Mouse (Mus musculus): ENCODE data around the gene Eif4h. TPM values are rescaled to one million over a fixed set of nuclear protein-coding genes. Genes with fewer than 3 reads are reported as not detected.
A peak's percentile ranks its signal among the peaks of the same experiment; 100 is the strongest.

Gene Eif4h
- polyA plus RNA-seq, 1 experiment from 2014 or later, result 321 TPM

DNA sequence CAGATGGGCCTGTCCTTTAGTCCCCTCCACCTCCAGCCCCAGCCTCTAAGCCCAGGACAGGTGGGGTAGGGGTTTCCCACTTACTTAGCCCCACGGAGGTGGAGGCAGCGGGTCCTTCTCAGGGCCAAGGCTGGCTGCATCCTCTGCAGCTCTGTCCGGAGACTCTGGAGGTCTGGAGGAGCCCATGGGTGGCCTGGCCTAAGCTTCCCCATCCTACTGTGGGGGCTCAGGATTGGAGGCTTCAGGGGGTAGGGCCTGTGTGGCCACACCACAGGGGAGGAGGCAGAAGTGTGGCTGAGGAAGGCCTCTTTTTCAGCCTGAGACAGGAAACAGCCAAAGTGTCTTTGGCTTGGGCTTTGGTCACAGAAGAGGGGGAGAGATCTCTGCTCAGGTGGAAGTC is 38.7 kb upstream of the Eif4h start:
- no peak overlapping the region for H3K4me3 ChIP-seq (ENCODE audit: low read depth, low read length)
- H3K9me3 ChIP-seq (replicated peaks; ENCODE audit: control insufficient read depth, low read length, poor library complexity, severe bottlenecking), result no peaks in the 10 kb centered on the region
- peaks cover 15% of the 10 kb centered on the region for H3K4me1 ChIP-seq (ENCODE audit: control insufficient read depth, insufficient read depth, low read length)
- no peak overlapping the region for H3K9ac ChIP-seq (ENCODE audit: low read depth, low read length)
- no peak overlapping the region for H3K4me2 ChIP-seq (ENCODE audit: low read length)
- peaks cover 2% of the 10 kb centered on the region for H3K36me3 ChIP-seq (ENCODE audit: control insufficient read depth, insufficient read depth, low read length)
- H3K27ac ChIP-seq (ENCODE audit: low read length), result no peak overlapping the region
- 66% methylated on average over 3 of the region's 3 CpGs for WGBS
- ATAC-seq, result no peak
- no peaks in the 10 kb centered on the region for H3K27me3 ChIP-seq (ENCODE audit: control insufficient read depth, insufficient read depth, low read depth, low read length)

DNA sequence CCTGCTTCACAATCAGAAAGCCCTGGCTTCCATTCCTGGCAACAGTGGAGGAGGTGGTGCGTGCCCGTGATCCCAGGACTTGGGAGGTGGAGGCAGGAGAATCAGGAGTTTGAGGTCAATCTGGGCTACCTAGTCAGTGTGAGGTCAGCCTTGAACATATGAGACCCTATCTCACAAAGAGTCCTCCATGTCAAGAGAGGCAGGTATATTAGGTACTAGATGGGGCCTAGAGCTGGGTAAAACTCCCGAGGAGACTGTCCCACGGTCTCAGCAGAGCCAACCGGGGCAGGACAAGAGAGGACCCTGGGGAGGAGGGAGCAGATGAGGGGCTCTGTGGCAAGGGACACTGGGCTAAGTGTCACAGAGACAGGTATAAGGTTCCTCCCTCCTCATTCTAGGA is 38.2 kb upstream of the Eif4h start:
- Histone ChIP-seq H3K4me2 (ENCODE audit: low read length) (no peak overlapping the region), H3K4me1 (ENCODE audit: control insufficient read depth, insufficient read depth, low read length) (peaks cover 15% of the 10 kb centered on the region), H3K27me3 (ENCODE audit: control insufficient read depth, insufficient read depth, low read depth, low read length) (no peaks in the 10 kb centered on the region), H3K4me3 (ENCODE audit: low read depth, low read length) (no peak overlapping the region), H3K27ac (ENCODE audit: low read length) (no peak overlapping the region), H3K9ac (ENCODE audit: low read depth, low read length) (no peak overlapping the region), H3K9me3 (replicated peaks; ENCODE audit: control insufficient read depth, low read length, poor library complexity, severe bottlenecking) (no peaks in the 10 kb centered on the region), H3K36me3 (ENCODE audit: control insufficient read depth, insufficient read depth, low read length) (peaks cover 5% of the 10 kb centered on the region)
- no peak for ATAC-seq
- WGBS, result 94% methylated on average over 5 of the region's 5 CpGs

DNA sequence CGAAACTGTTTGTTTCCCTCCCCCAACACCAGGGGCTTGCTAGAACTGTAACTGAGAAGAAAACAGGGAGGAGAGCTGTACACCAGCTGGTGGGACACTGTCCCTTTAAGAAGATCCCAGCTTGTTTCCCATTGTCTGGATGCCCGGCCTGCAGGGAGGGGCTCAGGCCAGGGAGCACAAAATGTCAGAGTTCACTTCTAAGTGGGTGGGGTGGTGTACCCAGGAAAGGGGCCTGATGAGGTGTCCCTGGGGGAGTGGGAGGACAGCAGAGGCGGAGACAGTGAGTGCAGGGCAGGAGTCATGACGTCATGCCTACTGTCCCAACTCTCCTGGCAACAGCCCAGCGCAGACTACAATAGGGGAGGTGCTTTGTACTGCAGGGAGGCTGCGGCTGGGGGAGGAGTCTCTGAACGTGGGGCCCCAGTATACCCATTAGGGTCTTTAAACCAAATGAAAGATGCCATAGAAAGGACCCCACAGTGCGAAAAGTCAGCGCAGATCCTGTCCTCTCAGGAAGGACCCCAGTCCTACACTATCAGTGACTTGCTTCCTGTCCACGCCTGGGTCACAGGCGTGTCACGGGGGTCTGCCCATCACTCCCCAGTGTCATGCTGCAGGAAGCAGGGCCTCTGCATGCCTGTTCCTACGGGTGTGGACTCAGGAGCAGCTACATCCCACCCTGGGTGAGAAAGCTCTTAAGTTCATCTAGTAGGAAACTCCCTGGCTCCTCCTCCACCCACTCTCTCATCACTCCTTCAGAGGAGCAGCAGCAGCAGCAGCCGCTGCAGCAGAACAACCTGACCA is 36.9 kb upstream of the Eif4h start:
- Histone ChIP-seq H3K4me1 (ENCODE audit: control insufficient read depth, insufficient read depth, low read length) (peaks cover 17% of the 10 kb centered on the region), H3K27me3 (ENCODE audit: control insufficient read depth, insufficient read depth, low read depth, low read length) (no peaks in the 10 kb centered on the region), H3K4me3 (ENCODE audit: low read depth, low read length) (peak overlapping the region; percentile 24), H3K9ac (ENCODE audit: low read depth, low read length) (peak overlapping the region; percentile 55), H3K4me2 (ENCODE audit: low read length) (peak overlapping the region; percentile 49), H3K27ac (ENCODE audit: low read length) (peak overlapping the region; percentile 65), H3K9me3 (replicated peaks; ENCODE audit: control insufficient read depth, low read length, poor library complexity, severe bottlenecking) (no peaks in the 10 kb centered on the region), H3K36me3 (ENCODE audit: control insufficient read depth, insufficient read depth, low read length) (peaks cover 12% of the 10 kb centered on the region)
- WGBS, result under 1% methylated on average over 14 of the region's 14 CpGs
- ATAC-seq, result peak; percentile 74

GRCm38 (mm10) chr5:134674977-134675376 is 35.7 kb upstream of the Eif4h start:
- H3K4me3 ChIP-seq (ENCODE audit: low read depth, low read length), result no peak overlapping the region
- H3K4me2 ChIP-seq (ENCODE audit: low read length), result no peak overlapping the region
- H3K4me1 ChIP-seq (ENCODE audit: control insufficient read depth, insufficient read depth, low read length), result peaks cover 17% of the 10 kb centered on the region
- no peaks in the 10 kb centered on the region for H3K9me3 ChIP-seq (replicated peaks; ENCODE audit: control insufficient read depth, low read length, poor library complexity, severe bottlenecking)
- no peak for ATAC-seq
- H3K27me3 ChIP-seq (ENCODE audit: control insufficient read depth, insufficient read depth, low read depth, low read length), result no peaks in the 10 kb centered on the region
- no peak overlapping the region for H3K27ac ChIP-seq (ENCODE audit: low read length)
- H3K9ac ChIP-seq (ENCODE audit: low read depth, low read length), result peak overlapping the region; percentile 55; the same call in 1 of the 2 replicates
- H3K36me3 ChIP-seq (ENCODE audit: control insufficient read depth, insufficient read depth, low read length), result peaks cover 17% of the 10 kb centered on the region
- WGBS, result 71% methylated on average over 5 of the region's 5 CpGs

DNA sequence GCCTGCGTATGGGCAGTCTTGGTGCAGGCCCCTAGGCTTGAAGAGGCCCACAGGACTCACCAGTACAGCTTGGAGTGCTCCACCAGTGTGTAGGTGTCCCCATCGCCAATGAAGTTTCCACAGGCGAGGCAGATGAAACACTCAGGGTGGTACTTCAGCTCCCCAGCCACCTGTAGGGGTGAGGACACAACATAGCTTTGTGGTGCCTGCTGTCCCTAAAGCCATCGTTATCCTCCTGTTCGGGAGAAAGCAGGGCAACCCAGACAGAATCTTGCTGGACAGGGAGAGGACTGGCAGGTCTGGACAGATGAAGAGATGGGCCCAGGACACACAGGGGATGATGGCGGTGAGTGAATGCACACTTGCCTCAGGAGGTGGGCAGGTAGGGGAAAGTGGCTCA is 33.3 kb upstream of the Eif4h start:
- ATAC-seq, result no peak
- no peak overlapping the region for H3K27ac ChIP-seq (ENCODE audit: low read length)
- peaks cover 26% of the 10 kb centered on the region for H3K36me3 ChIP-seq (ENCODE audit: control insufficient read depth, insufficient read depth, low read length)
- WGBS, result 91% methylated on average over 6 of the region's 6 CpGs
- no peak overlapping the region for H3K4me3 ChIP-seq (ENCODE audit: low read depth, low read length)
- no peaks in the 10 kb centered on the region for H3K27me3 ChIP-seq (ENCODE audit: control insufficient read depth, insufficient read depth, low read depth, low read length)
- no peak overlapping the region for H3K4me2 ChIP-seq (ENCODE audit: low read length)
- no peaks in the 10 kb centered on the region for H3K9me3 ChIP-seq (replicated peaks; ENCODE audit: control insufficient read depth, low read length, poor library complexity, severe bottlenecking)
- no peak overlapping the region for H3K9ac ChIP-seq (ENCODE audit: low read depth, low read length)
- H3K4me1 ChIP-seq (ENCODE audit: control insufficient read depth, insufficient read depth, low read length), result peaks cover 17% of the 10 kb centered on the region

- no peak for ATAC-seq
- WGBS, result 52% methylated on average over 1 of the region's 1 CpGs
- H3K9me3 ChIP-seq (replicated peaks; ENCODE audit: control insufficient read depth, low read length, poor library complexity, severe bottlenecking), result no peaks in the 10 kb centered on the region
- no peak overlapping the region for H3K9ac ChIP-seq (ENCODE audit: low read depth, low read length)
- peaks cover 26% of the 10 kb centered on the region for H3K36me3 ChIP-seq (ENCODE audit: control insufficient read depth, insufficient read depth, low read length)
- H3K4me3 ChIP-seq (ENCODE audit: low read depth, low read length), result no peak overlapping the region
- H3K27ac ChIP-seq (ENCODE audit: low read length), result peak overlapping the region; percentile 38; the same call in 1 of the 2 replicates
- H3K4me2 ChIP-seq (ENCODE audit: low read length), result no peak overlapping the region
- H3K27me3 ChIP-seq (ENCODE audit: control insufficient read depth, insufficient read depth, low read depth, low read length), result no peaks in the 10 kb centered on the region
- H3K4me1 ChIP-seq (ENCODE audit: control insufficient read depth, insufficient read depth, low read length), result peaks cover 17% of the 10 kb centered on the region
These were observed 32.9 kb upstream of the Eif4h start for GRCm38 (mm10) chr5:134672198-134672516.

- no peak overlapping the region for H3K4me2 ChIP-seq (ENCODE audit: low read length)
- WGBS, result 52% methylated on average over 17 of the region's 17 CpGs
- H3K27ac ChIP-seq (ENCODE audit: low read length), result peak overlapping the region; percentile 38; the same call in 1 of the 2 replicates
- no peak overlapping the region for H3K4me3 ChIP-seq (ENCODE audit: low read depth, low read length)
- no peaks in the 10 kb centered on the region for H3K9me3 ChIP-seq (replicated peaks; ENCODE audit: control insufficient read depth, low read length, poor library complexity, severe bottlenecking)
- no peak overlapping the region for H3K9ac ChIP-seq (ENCODE audit: low read depth, low read length)
- no peaks in the 10 kb centered on the region for H3K27me3 ChIP-seq (ENCODE audit: control insufficient read depth, insufficient read depth, low read depth, low read length)
- peaks cover 13% of the 10 kb centered on the region for H3K4me1 ChIP-seq (ENCODE audit: control insufficient read depth, insufficient read depth, low read length)
- H3K36me3 ChIP-seq (ENCODE audit: control insufficient read depth, insufficient read depth, low read length), result peaks cover 26% of the 10 kb centered on the region
- ATAC-seq, result no peak
These were observed 32.3 kb upstream of the Eif4h start for GRCm38 (mm10) chr5:134671335-134672197.

GRCm38 (mm10) chr5:134669001-134669708 is 29.9 kb upstream of the Eif4h start:
- Histone ChIP-seq H3K4me1 (ENCODE audit: control insufficient read depth, insufficient read depth, low read length) (peaks cover 2% of the 10 kb centered on the region; the same call in 1 of the 2 replicates), H3K36me3 (ENCODE audit: control insufficient read depth, insufficient read depth, low read length) (peaks cover 40% of the 10 kb centered on the region), H3K9ac (ENCODE audit: low read depth, low read length) (no peak overlapping the region), H3K4me3 (ENCODE audit: low read depth, low read length) (no peak overlapping the region), H3K27me3 (ENCODE audit: control insufficient read depth, insufficient read depth, low read depth, low read length) (no peaks in the 10 kb centered on the region), H3K9me3 (replicated peaks; ENCODE audit: control insufficient read depth, low read length, poor library complexity, severe bottlenecking) (no peaks in the 10 kb centered on the region), H3K4me2 (ENCODE audit: low read length) (no peak overlapping the region), H3K27ac (ENCODE audit: low read length) (no peak overlapping the region)
- WGBS, result 84% methylated on average over 20 of the region's 20 CpGs
- ATAC-seq, result no peak
